ENCODE assay signal across 9 mouse cellular contexts in the genomic region with DNA sequence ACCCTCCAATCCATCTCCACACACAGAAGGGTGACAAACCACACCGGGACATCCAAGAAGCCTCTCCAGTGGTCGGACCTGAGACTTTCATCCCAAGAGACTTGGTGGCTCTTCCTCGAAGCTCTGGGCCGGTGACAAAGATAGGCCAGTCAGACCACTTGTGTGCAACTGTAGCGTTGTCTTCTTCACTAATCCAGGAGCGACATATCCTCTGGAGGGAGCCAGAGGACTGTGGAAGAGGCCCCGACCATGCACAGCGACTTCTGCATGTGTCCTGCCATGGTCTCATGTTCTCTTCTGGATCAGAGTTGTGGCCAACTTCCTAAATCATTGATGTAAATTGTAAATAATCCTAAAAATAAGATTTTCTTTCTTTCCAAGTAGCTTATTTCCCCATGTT. TPM values are rescaled to one million over a fixed set of nuclear protein-coding genes. Genes with fewer than 3 reads are reported as not detected.
DNase-seq lines count a peak whose midpoint lies in the region; ATAC-seq and TF ChIP-seq lines count a peak whose summit lies in the region.
"Had no signal": no experiment of that assay in that cellular context is flagged by ENCODE, and none has a peak within 500 bp of the region (broad histone marks: within the 10 kb centered on the region; RNA-seq: fewer than 3 reads in every experiment).

No protein-coding gene starts in this region.

- H3K9ac ChIP-seq in heart, adult 2 months (ENCODE audit: low read depth, low read length): no peak overlapping the region
- no peak overlapping the region for H3K9ac ChIP-seq in heart, embryonic 11.5 days (ENCODE audit: low read depth, low read length)
- 0 out of 2 replicates have a peak overlapping the region, but pooled peaks have one; percentile 12 for H3K9ac ChIP-seq in CH12.LX (ENCODE audit: insufficient read depth, low read depth)
- H3K9ac ChIP-seq: limb, embryonic 12.5 days had no signal

- no peaks in the 10 kb centered on the region for H3K4me1 ChIP-seq in heart, adult 2 months (ENCODE audit: control insufficient read depth, insufficient read depth, low read length)
- H3K4me1 ChIP-seq in heart, embryonic 11.5 days (ENCODE audit: control insufficient read depth, insufficient read depth, low read length): no peaks in the 10 kb centered on the region
- peaks cover 25 to 84% of the 10 kb centered on the region in 2 experiments for H3K4me1 ChIP-seq in CH12.LX (ENCODE audit: control insufficient read depth in 1 of 2, insufficient read depth in 2 of 2)
- H3K4me1 ChIP-seq: limb, embryonic 12.5 days had no signal

- TF ChIP-seq CTCF in heart, adult 2 months (IDR thresholded peaks at IDR 0.05): peak; percentile 71
- peak; percentile 46 to 95; a peak in 3 of 4 replicates for TF ChIP-seq CTCF in CH12.LX (conservative IDR thresholded peaks at IDR 0.05 in 1 of 2, IDR thresholded peaks at IDR 0.05 in 1 of 2; ENCODE audit: low read depth in 2 of 2, low read length in 2 of 2)

- TF ChIP-seq RAD21 in CH12.LX (IDR thresholded peaks at IDR 0.05; ENCODE audit: low read depth, low read length): no peak; the same call in none of the 2 replicates

- H3K4me2 ChIP-seq in heart, embryonic 11.5 days: no peak overlapping the region
- no peak overlapping the region for H3K4me2 ChIP-seq in CH12.LX (ENCODE audit: insufficient read depth, low read depth, poor library complexity, severe bottlenecking)
- H3K4me2 ChIP-seq: limb, embryonic 12.5 days had no signal

- no peaks in the 10 kb centered on the region for H3K79me2 ChIP-seq in heart, adult 2 months (replicated peaks; ENCODE audit: control insufficient read depth, insufficient read depth, low read length)
- no peaks in the 10 kb centered on the region for H3K79me2 ChIP-seq in CH12.LX (replicated peaks; ENCODE audit: control insufficient read depth, extremely low read depth, insufficient read depth, poor library complexity, severe bottlenecking)

- DNase-seq in heart, adult 2 months: peak; percentile 48 to 49
- DNase-seq in CH12.LX (ENCODE audit: extremely low read depth): peak; percentile 88
- peak; percentile 58 for DNase-seq in embryo, embryonic 10.5 days (ENCODE audit: low spot score)
- peak; percentile 67 for DNase-seq in heart, postnatal 4 days
- DNase-seq in left cerebral cortex, postnatal 25 days (ENCODE audit: low spot score in 2 of 2): peak; percentile 70 to 79
- peak; percentile 46 for DNase-seq in retina, postnatal 1 day

- 48% methylated on average over 8 of the region's 8 CpGs for WGBS in heart, adult 2 months
- 58% methylated on average over 8 of the region's 8 CpGs for WGBS in heart, embryonic 11.5 days (ENCODE audit: insufficient replicate concordance)

- intact Hi-C loops in heart, adult 2 months (cut with DNase I): loop anchor here (5.0 to 10.0 kb wide), 4 partner anchors 161 to 1068 kb away; no protein-coding TSS in a partner anchor
- intact Hi-C loops in left cerebral cortex, postnatal 25 days (cut with DNase I): loop anchor here (2.0 to 10.0 kb wide), 5 partner anchors 296 to 1092 kb away; no protein-coding TSS in a partner anchor

- 0 out of 2 replicates have a peak, but pooled peaks have one; percentile 23 for TF ChIP-seq EP300 in heart, adult 2 months (IDR thresholded peaks at IDR 0.05; ENCODE audit: insufficient read depth, low read depth, low read length)
- peak; percentile 37; the same call in 1 of the 2 replicates for TF ChIP-seq EP300 in CH12.LX (IDR thresholded peaks at IDR 0.05; ENCODE audit: low read length)

- in situ Hi-C loops in CH12.LX (cut with MboI; ENCODE audit: low pct_ligation_motif_present, low pct_unique_long_range_greater_than_20kb, low sequenced_read_pairs): loop anchor here (10.0 to 25.0 kb wide), 3 partner anchors 638 to 1071 kb away; partner anchors contain the start of gene Foxf2

- no peak overlapping the region for H3K4me3 ChIP-seq in heart, adult 2 months
- H3K4me3 ChIP-seq in heart, embryonic 11.5 days (ENCODE audit: low read depth, low read length): no peak overlapping the region
- no peak overlapping the region for H3K4me3 ChIP-seq in CH12.LX (replicated peaks in 1 of 3; ENCODE audit: low read depth in 2 of 3, low read length in 2 of 3, poor library complexity in 1 of 3)
- H3K4me3 ChIP-seq: limb, embryonic 12.5 days had no signal

- H3K36me3 ChIP-seq in heart, adult 2 months (ENCODE audit: control insufficient read depth, insufficient read depth, low read length): no peaks in the 10 kb centered on the region
- H3K36me3 ChIP-seq in heart, embryonic 11.5 days (ENCODE audit: control insufficient read depth, insufficient read depth, low read length): no peaks in the 10 kb centered on the region
- no peaks in the 10 kb centered on the region for H3K36me3 ChIP-seq in CH12.LX (replicated peaks in 1 of 2; ENCODE audit: control insufficient read depth in 1 of 2, insufficient read depth in 1 of 2, low read length in 1 of 2)
- H3K36me3 ChIP-seq: limb, embryonic 12.5 days had no signal

- no peak overlapping the region for H3K27ac ChIP-seq in heart, adult 2 months
- H3K27ac ChIP-seq in heart, embryonic 11.5 days (ENCODE audit: low read depth, low read length): no peak overlapping the region
- no peak overlapping the region for H3K27ac ChIP-seq in CH12.LX (ENCODE audit: insufficient read depth, low read depth)
- H3K27ac ChIP-seq: limb, embryonic 12.5 days had no signal

- dilution Hi-C loops in CH12.LX (cut with MboI; ENCODE audit: extremely low pct_ligation_motif_present, extremely low pct_unique_long_range_greater_than_20kb, low sequenced_read_pairs): no loop called here

- H3K9me3 ChIP-seq in heart, embryonic 11.5 days (replicated peaks; ENCODE audit: control insufficient read depth, low read length): no peaks in the 10 kb centered on the region
- H3K9me3 ChIP-seq in CH12.LX (replicated peaks; ENCODE audit: low read length): no peaks in the 10 kb centered on the region
- H3K9me3 ChIP-seq: limb, embryonic 12.5 days had no signal

- no peak for ATAC-seq in heart, embryonic 11.5 days (replicated peaks; ENCODE audit: insufficient number of reproducible peaks, low FRiP score, low TSS enrichment)
- no peak for ATAC-seq in erythroid progenitor cell, adult 5-6 weeks (replicated peaks; ENCODE audit: low FRiP score, poor library complexity, severe bottlenecking)

- TF ChIP-seq POLR2A in heart, adult 2 months (IDR thresholded peaks at IDR 0.05; ENCODE audit: insufficient read depth, low read depth, low read length): no peak
- TF ChIP-seq POLR2A in CH12.LX (IDR thresholded peaks at IDR 0.05; ENCODE audit: low read depth, low read length): no peak

- no peaks in the 10 kb centered on the region for H3K27me3 ChIP-seq in heart, adult 2 months (ENCODE audit: control insufficient read depth, insufficient read depth, low read length)
- H3K27me3 ChIP-seq in heart, embryonic 11.5 days (ENCODE audit: control insufficient read depth, insufficient read depth, low read length): no peaks in the 10 kb centered on the region
- H3K27me3 ChIP-seq in CH12.LX (replicated peaks): no peaks in the 10 kb centered on the region
- H3K27me3 ChIP-seq: limb, embryonic 12.5 days had no signal

TF ChIP-seq in CH12.LX, 34 proteins besides CTCF, POLR2A, EP300 and RAD21 (continues in another document):
- TF ChIP-seq NRF1 (IDR thresholded peaks at IDR 0.05; ENCODE audit: low read depth, low read length) (0 out of 2 replicates have a peak, but pooled peaks have one; percentile 17), ETS1 (conservative IDR thresholded peaks at IDR 0.05; ENCODE audit: low read depth, low read length) (no peak), USF2 (conservative IDR thresholded peaks at IDR 0.05; ENCODE audit: low read depth, low read length) (no peak), MAFK (IDR thresholded peaks at IDR 0.05; ENCODE audit: insufficient replicate concordance, low read length) (no peak), ZNF384 (IDR thresholded peaks at IDR 0.05; ENCODE audit: low read depth, low read length) (no peak), USF1 (IDR thresholded peaks at IDR 0.05; ENCODE audit: low read depth, low read length) (no peak), POLR2AphosphoS2 (IDR thresholded peaks at IDR 0.05; ENCODE audit: low read depth, low read length) (no peak), MYC (IDR thresholded peaks at IDR 0.05; ENCODE audit: low read depth, low read length) (peak; percentile 95), JUND (conservative IDR thresholded peaks at IDR 0.05; ENCODE audit: low read depth, low read length) (no peak), TCF12 (IDR thresholded peaks at IDR 0.05; ENCODE audit: low read depth, low read length) (no peak; the same call in 1 of the 2 replicates), UBTF (IDR thresholded peaks at IDR 0.05; ENCODE audit: low read depth, low read length) (no peak), MAZ (IDR thresholded peaks at IDR 0.05; ENCODE audit: low read depth, low read length) (no peak), NELFE (IDR thresholded peaks at IDR 0.05; ENCODE audit: low read depth, low read length) (no peak; the same call in 1 of the 2 replicates), E2F4 (IDR thresholded peaks at IDR 0.05; ENCODE audit: insufficient replicate concordance, low read depth, low read length) (no peak), SIN3A (IDR thresholded peaks at IDR 0.05; ENCODE audit: low read length) (no peak; the same call in 1 of the 2 replicates), KAT2A (IDR thresholded peaks at IDR 0.05; ENCODE audit: insufficient replicate concordance, low read length) (no peak), HCFC1 (IDR thresholded peaks at IDR 0.05; ENCODE audit: low read depth, low read length) (peak; percentile 13; the same call in 1 of the 2 replicates), ZKSCAN1 (IDR thresholded peaks at IDR 0.05; ENCODE audit: borderline replicate concordance, low read depth, low read length) (no peak), CHD2 (IDR thresholded peaks at IDR 0.05; ENCODE audit: low read length) (no peak), IRF4 (IDR thresholded peaks at IDR 0.05; ENCODE audit: low read depth, low read length) (peak; percentile 56; the same call in 1 of the 2 replicates), MXI1 (IDR thresholded peaks at IDR 0.05; ENCODE audit: low read depth, low read length) (peak; percentile 58; the same call in 1 of the 2 replicates), MEF2A (IDR thresholded peaks at IDR 0.05; ENCODE audit: borderline replicate concordance, low read depth, low read length) (peak; percentile 70)

RNA-seq across cellular contexts. Expression of gene Uqcrfs1, which starts 21.6 kb away (rescaled TPM):
- total RNA-seq in heart, adult 2 months (2021): 1,000 to 10,000 TPM; 1,072 to 1,223 TPM
- polyA plus RNA-seq in heart, adult 2 months (2012; rRNA removed): 717 and 971 TPM in 2 replicates
- 483 and 531 TPM in 2 replicates for polyA plus RNA-seq in heart, embryonic 11.5 days (2014; fragmentation: Nextera tagmentation; extraction: Ambion mirVana)
- total RNA-seq in CH12.LX (2012; rRNA removed) (154 and 171 TPM in 2 replicates), CH12.LX (2014; rRNA removed) (292 and 297 TPM in 2 replicates)
- polyA plus RNA-seq in CH12.LX (2012; ENCODE audit: insufficient read length, low read depth): 169 and 173 TPM in 2 replicates
- total RNA-seq in heart, postnatal 4 days (2021): 100 to 1,000 TPM; 718 to 749 TPM
- total RNA-seq in left cerebral cortex, postnatal 25 days (2021): 100 to 1,000 TPM; 150 to 154 TPM
- 94.1 and 113 TPM in 2 replicates for total RNA-seq in erythroid progenitor cell, adult 5-6 weeks (2015; ENCODE audit: low replicate concordance)
- 48.6 and 63.0 TPM in 2 replicates for total RNA-seq in erythroid progenitor cell, adult 5-6 weeks (2017; ENCODE audit: low replicate concordance)
